Mouse (Mus musculus) cortical plate, adult 2 months (tissue): ENCODE data around the gene Atxn7l2.

Source experiments
- CTCF ChIP-seq: fragments of 200-500 bp; IDR thresholded peaks from 2 replicates; pipeline ENCODE4 v1.5.1; 2011; ENCODE audit warnings: mild to moderate bottlenecking, control low read depth, low read length; ENCODE audit not compliant: insufficient read depth; ENCODE audit errors: extremely low read depth
- POLR2A ChIP-seq: fragments of 200-500 bp; IDR thresholded peaks from 2 replicates; pipeline ENCODE4 v1.6.1; 2011; ENCODE audit warnings: mild to moderate bottlenecking, low read length, control low read depth; ENCODE audit not compliant: insufficient read depth; ENCODE audit errors: extremely low read depth

DNA sequence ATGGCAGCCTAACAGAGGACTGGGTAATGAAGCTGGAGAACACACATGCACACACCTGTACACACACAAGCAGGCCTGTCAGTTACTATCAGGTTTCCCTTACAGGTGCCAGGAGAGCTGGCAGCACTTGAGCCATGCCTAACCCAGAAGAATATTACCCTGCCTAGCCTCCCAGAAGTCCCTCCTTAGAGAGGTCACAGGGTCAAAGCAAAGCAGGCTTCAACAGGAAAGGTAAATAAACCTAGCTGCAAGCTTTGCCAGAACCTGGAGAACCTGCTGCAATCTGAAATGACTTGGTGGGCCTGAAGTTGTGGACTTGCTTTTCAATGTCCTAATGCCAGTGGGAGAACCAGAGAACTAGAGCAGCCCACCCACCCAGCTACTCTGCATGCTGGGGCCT, 8.2 kb downstream of the Atxn7l2 start:
- TF ChIP-seq CTCF: no peak
- no peak for TF ChIP-seq POLR2A
